Mouse (Mus musculus): ENCODE data around the gene Etnk1.

Gene Etnk1

GRCm38 (mm10) chr6:143198421-143198820, 31.4 kb downstream of the Etnk1 start:
- ATAC-seq (ENCODE audit: insufficient number of reproducible peaks, low FRiP score, low TSS enrichment), result no peak

- no peak for ATAC-seq (ENCODE audit: insufficient number of reproducible peaks, low FRiP score, low TSS enrichment)
Measured at GRCm38 (mm10) chr6:143203097-143203496, 36.1 kb downstream of the Etnk1 start.

GRCm38 (mm10) chr6:143208880-143209279, 41.9 kb downstream of the Etnk1 start:
- no peak for ATAC-seq (ENCODE audit: insufficient number of reproducible peaks, low FRiP score, low TSS enrichment)

- no peak for ATAC-seq (ENCODE audit: insufficient number of reproducible peaks, low FRiP score, low TSS enrichment)
Measured at GRCm38 (mm10) chr6:143212766-143213165, 45.7 kb downstream of the Etnk1 start.

- no peak for ATAC-seq (ENCODE audit: insufficient number of reproducible peaks, low FRiP score, low TSS enrichment)
Measured at GRCm38 (mm10) chr6:143213461-143213860, 46.4 kb downstream of the Etnk1 start.

- no peak for ATAC-seq (ENCODE audit: insufficient number of reproducible peaks, low FRiP score, low TSS enrichment)
Measured at GRCm38 (mm10) chr6:143216221-143216620, 49.2 kb downstream of the Etnk1 start.

- peak; percentile 53 for ATAC-seq (ENCODE audit: insufficient number of reproducible peaks, low FRiP score, low TSS enrichment)
Measured at GRCm38 (mm10) chr6:143219347-143219746, 52.3 kb downstream of the Etnk1 start.

- ATAC-seq (ENCODE audit: insufficient number of reproducible peaks, low FRiP score, low TSS enrichment), result no peak
Measured at GRCm38 (mm10) chr6:143221245-143221644, 54.2 kb downstream of the Etnk1 start.

GRCm38 (mm10) chr6:143224057-143224456, 57.0 kb downstream of the Etnk1 start:
- no peak for ATAC-seq (ENCODE audit: insufficient number of reproducible peaks, low FRiP score, low TSS enrichment)

- no peak for ATAC-seq (ENCODE audit: insufficient number of reproducible peaks, low FRiP score, low TSS enrichment)
Measured at GRCm38 (mm10) chr6:143224885-143225284, 57.9 kb downstream of the Etnk1 start.

- no peak for ATAC-seq (ENCODE audit: insufficient number of reproducible peaks, low FRiP score, low TSS enrichment)
Measured at GRCm38 (mm10) chr6:143228696-143229095, 61.7 kb downstream of the Etnk1 start.

- no peak for ATAC-seq (ENCODE audit: insufficient number of reproducible peaks, low FRiP score, low TSS enrichment)
Measured at GRCm38 (mm10) chr6:143229906-143230305, 62.9 kb downstream of the Etnk1 start.

GRCm38 (mm10) chr6:143230888-143231287, 63.9 kb downstream of the Etnk1 start:
- ATAC-seq (ENCODE audit: insufficient number of reproducible peaks, low FRiP score, low TSS enrichment), result no peak

GRCm38 (mm10) chr6:143232718-143233117, 65.7 kb downstream of the Etnk1 start:
- ATAC-seq (ENCODE audit: insufficient number of reproducible peaks, low FRiP score, low TSS enrichment), result no peak

GRCm38 (mm10) chr6:143234868-143235267, 67.8 kb downstream of the Etnk1 start:
- ATAC-seq (ENCODE audit: insufficient number of reproducible peaks, low FRiP score, low TSS enrichment), result no peak

- ATAC-seq (ENCODE audit: insufficient number of reproducible peaks, low FRiP score, low TSS enrichment), result no peak
Measured at GRCm38 (mm10) chr6:143239362-143240074, 72.5 kb downstream of the Etnk1 start.

GRCm38 (mm10) chr6:143243191-143243590, 76.2 kb downstream of the Etnk1 start:
- no peak for ATAC-seq (ENCODE audit: insufficient number of reproducible peaks, low FRiP score, low TSS enrichment)

- ATAC-seq (ENCODE audit: insufficient number of reproducible peaks, low FRiP score, low TSS enrichment), result no peak
Measured at GRCm38 (mm10) chr6:143257921-143258320, 90.9 kb downstream of the Etnk1 start.

GRCm38 (mm10) chr6:143259169-143259629, 92.2 kb downstream of the Etnk1 start:
- ATAC-seq (ENCODE audit: insufficient number of reproducible peaks, low FRiP score, low TSS enrichment), result no peak

GRCm38 (mm10) chr6:143259870-143260559, 93.0 kb downstream of the Etnk1 start:
- no peak for ATAC-seq (ENCODE audit: insufficient number of reproducible peaks, low FRiP score, low TSS enrichment)

- no peak for ATAC-seq (ENCODE audit: insufficient number of reproducible peaks, low FRiP score, low TSS enrichment)
Measured at GRCm38 (mm10) chr6:143260560-143261288, 93.7 kb downstream of the Etnk1 start.

Data from cerebellum, adult (tissue).